Mouse (Mus musculus) CH12.LX (cell line): ENCODE data around the gene Nudc. TPM values are rescaled to one million over a fixed set of nuclear protein-coding genes. Genes with fewer than 3 reads are reported as not detected.

Source experiments
- DNase-seq: peaks from one replicate; pipeline ENCODE4 v3.0.0-alpha.2; 2013; ENCODE audit errors: extremely low read depth
- H3K27ac ChIP-seq: 2 replicates; pipeline ENCODE4 v1.5.1; 2012; ENCODE audit warnings: low read depth, mild to moderate bottlenecking, control low read depth, moderate library complexity; ENCODE audit not compliant: insufficient read depth
- H3K27me3 ChIP-seq: replicated peaks from 2 replicates; pipeline ENCODE3; 2012; ENCODE audit warnings: inconsistent platforms
- H3K36me3 ChIP-seq, 2 experiments: replicated peaks in 1 of 2; 2 replicates each; pipeline versions ENCODE3 to v1.6.1; 2012; ENCODE audit warnings: inconsistent platforms in 1 of 2, low read length in 1 of 2, mild to moderate bottlenecking in 1 of 2, mixed read lengths in 1 of 2, moderate library complexity in 1 of 2; ENCODE audit not compliant: control insufficient read depth in 1 of 2, insufficient read depth in 1 of 2
- H3K4me1 ChIP-seq, 2 experiments: 2 replicates each; pipeline ENCODE4 v1.6.1; 2012; ENCODE audit warnings: inconsistent platforms in 1 of 2, moderate library complexity in 1 of 2; ENCODE audit not compliant: insufficient read depth in 2 of 2, control insufficient read depth in 1 of 2
- H3K4me2 ChIP-seq: 2 replicates; pipeline ENCODE4 v1.6.1; 2012; ENCODE audit warnings: low read depth, mild to moderate bottlenecking, control low read depth; ENCODE audit not compliant: poor library complexity, insufficient read depth, severe bottlenecking
- H3K4me3 ChIP-seq, 3 experiments: fragments of 150-350 bp in 1 of 3; sonication (generic) in 1 of 3; replicated peaks in 1 of 3; 2 replicates each; pipeline versions ENCODE3 to v1.5.1; 2011 to 2012; ENCODE audit warnings: low read depth in 2 of 3, low read length in 2 of 3, mild to moderate bottlenecking in 2 of 3, moderate library complexity in 2 of 3, control low read depth in 1 of 3, improper control_type of control experiment in 1 of 3, inconsistent platforms in 1 of 3, mixed read lengths in 1 of 3; ENCODE audit not compliant: poor library complexity in 1 of 3
- H3K79me2 ChIP-seq: replicated peaks from 2 replicates; pipeline ENCODE4 v1.6.1; 2012; ENCODE audit warnings: mild to moderate bottlenecking, moderate library complexity; ENCODE audit not compliant: control insufficient read depth, poor library complexity, insufficient read depth, severe bottlenecking; ENCODE audit errors: extremely low read depth
- H3K9ac ChIP-seq: 2 replicates; pipeline ENCODE4 v1.6.1; 2012; ENCODE audit warnings: low read depth, mild to moderate bottlenecking, control low read depth, moderate library complexity; ENCODE audit not compliant: insufficient read depth
- H3K9me3 ChIP-seq: replicated peaks from 2 replicates; pipeline ENCODE3; 2012; ENCODE audit warnings: low read length, inconsistent platforms, mixed read lengths
- CHD1 ChIP-seq: IDR thresholded peaks from 2 replicates; pipeline ENCODE4 v1.6.1; 2012; ENCODE audit warnings: low read depth, low read length, improper control_type of control experiment, inconsistent platforms
- E2F4 ChIP-seq: IDR thresholded peaks from 2 replicates; pipeline ENCODE4 v1.6.1; 2011; ENCODE audit warnings: low read depth, low read length, improper control_type of control experiment; ENCODE audit not compliant: insufficient replicate concordance
- ELF1 ChIP-seq: IDR thresholded peaks from 2 replicates; pipeline ENCODE4 v1.6.1; 2014; ENCODE audit warnings: low read depth, mild to moderate bottlenecking, inconsistent platforms, low read length, improper control_type of control experiment
- ETS1 ChIP-seq: conservative IDR thresholded peaks from 2 replicates; pipeline ENCODE4 v1.6.1; 2012; ENCODE audit warnings: low read depth, mild to moderate bottlenecking, inconsistent platforms, low read length, improper control_type of control experiment, moderate library complexity
- IRF4 ChIP-seq: IDR thresholded peaks from 2 replicates; pipeline ENCODE4 v1.6.1; 2014; ENCODE audit warnings: low read depth, mild to moderate bottlenecking, inconsistent platforms, low read length, improper control_type of control experiment
- JUN ChIP-seq: IDR thresholded peaks from 2 replicates; pipeline ENCODE4 v1.6.1; 2011; ENCODE audit warnings: low read depth, mild to moderate bottlenecking, low read length, improper control_type of control experiment, moderate library complexity; ENCODE audit not compliant: insufficient read depth
- JUND ChIP-seq: conservative IDR thresholded peaks from 2 replicates; pipeline ENCODE4 v1.6.1; 2011; ENCODE audit warnings: low read depth, low read length, improper control_type of control experiment
- KAT2A ChIP-seq: IDR thresholded peaks from 2 replicates; pipeline ENCODE4 v1.6.1; 2012; ENCODE audit warnings: low read length, improper control_type of control experiment, inconsistent platforms; ENCODE audit not compliant: insufficient replicate concordance
- MAZ ChIP-seq: IDR thresholded peaks from 2 replicates; pipeline ENCODE4 v1.6.1; 2012; ENCODE audit warnings: low read depth, mild to moderate bottlenecking, inconsistent platforms, low read length, improper control_type of control experiment, moderate library complexity
- MYC ChIP-seq: IDR thresholded peaks from 2 replicates; pipeline ENCODE4 v1.6.1; 2011; ENCODE audit warnings: low read depth, mild to moderate bottlenecking, improper control_type of control experiment, low read length
- NELFE ChIP-seq: IDR thresholded peaks from 2 replicates; pipeline ENCODE4 v1.6.1; 2011; ENCODE audit warnings: low read depth, low read length, improper control_type of control experiment
- NRF1 ChIP-seq: IDR thresholded peaks from 2 replicates; pipeline ENCODE4 v1.6.1; 2014; ENCODE audit warnings: low read depth, mild to moderate bottlenecking, inconsistent platforms, low read length, improper control_type of control experiment, moderate library complexity
- PAX5 ChIP-seq: IDR thresholded peaks from 2 replicates; pipeline ENCODE4 v1.6.1; 2012; ENCODE audit warnings: low read length, inconsistent platforms, mixed read lengths
- POLR2AphosphoS2 ChIP-seq: IDR thresholded peaks from 2 replicates; pipeline ENCODE4 v1.6.1; 2011; ENCODE audit warnings: low read depth, low read length, improper control_type of control experiment
- RCOR1 ChIP-seq: conservative IDR thresholded peaks from 2 replicates; pipeline ENCODE4 v1.6.1; 2012; ENCODE audit warnings: low read depth, mild to moderate bottlenecking, inconsistent platforms, low read length, improper control_type of control experiment
- SIN3A ChIP-seq: IDR thresholded peaks from 2 replicates; pipeline ENCODE4 v1.6.1; 2012; ENCODE audit warnings: low read length, improper control_type of control experiment, inconsistent platforms
- UBTF ChIP-seq: IDR thresholded peaks from 2 replicates; pipeline ENCODE4 v1.6.1; 2012; ENCODE audit warnings: low read depth, mild to moderate bottlenecking, inconsistent platforms, low read length, improper control_type of control experiment, moderate library complexity
- USF1 ChIP-seq: IDR thresholded peaks from 2 replicates; pipeline ENCODE4 v1.6.1; 2014; ENCODE audit warnings: low read depth, mild to moderate bottlenecking, inconsistent platforms, low read length, improper control_type of control experiment
- ZC3H11A ChIP-seq: IDR thresholded peaks from 2 replicates; pipeline ENCODE4 v1.6.1; 2012; ENCODE audit warnings: low read depth, mild to moderate bottlenecking, inconsistent platforms, low read length, improper control_type of control experiment
- dilution Hi-C: fragments of 300-500 bp; cut with MboI; formaldehyde crosslinking; loops from 2 replicates; pipeline ENCODE4 v1.14.3; 2020; ENCODE audit warnings: low sequenced_read_pairs; ENCODE audit not compliant: extremely low pct_unique_long_range_greater_than_20kb, extremely low pct_ligation_motif_present
- in situ Hi-C: fragments of 300-500 bp; cut with MboI; formaldehyde crosslinking; loops from 3 replicates; pipeline ENCODE4 v1.14.3; 2019; ENCODE audit warnings: low sequenced_read_pairs, low pct_ligation_motif_present, low pct_unique_long_range_greater_than_20kb, mixed read lengths
- polyA plus RNA-seq: library from polyadenylated mRNA; unstranded; fragments of >175 nt; gene quantifications from 2 replicates; pipeline ENCODE4 v1.2.1, GENCODE M21; 2012; ENCODE audit warnings: low read depth; ENCODE audit not compliant: insufficient read length
- total RNA-seq, 2 experiments: library from RNA; depleted of rRNA; stranded (reverse); fragments of 300-350 nt in 1 of 2; fragments of >200 nt in 1 of 2; gene quantifications; 2 replicates each; pipeline ENCODE4 v1.2.3; 2012 to 2014

Gene Nudc
- total and polyA plus RNA-seq, 3 experiments: 199 to 718 (median 408) TPM

- Histone ChIP-seq H3K4me1 (peaks cover 0 to 11% of the 10 kb centered on the region in 2 experiments; a peak in 2 of 4 replicates), H3K4me2 (no peak overlapping the region)
- no peak for DNase-seq
- TF ChIP-seq IRF4: no peak
- no peak for TF ChIP-seq CHD1
- TF ChIP-seq MYC: no peak
- TF ChIP-seq KAT2A: no peak
- TF ChIP-seq MAZ: no peak
- TF ChIP-seq, all 38 proteins: peak for 0
- dilution Hi-C loops (no loop called here), in situ Hi-C loops (no loop called here)
- H3K9me3 ChIP-seq: no peaks in the 10 kb centered on the region
- no peak overlapping the region for H3K4me3 ChIP-seq
- no peak overlapping the region for H3K27ac ChIP-seq
- H3K27me3 ChIP-seq: peaks cover 85% of the 10 kb centered on the region
- no peaks in the 10 kb centered on the region for H3K36me3 ChIP-seq
- H3K9ac ChIP-seq: no peak overlapping the region
- no peaks in the 10 kb centered on the region for H3K79me2 ChIP-seq
Measured at GRCm38 (mm10) chr4:133495711-133496110, 50.1 kb downstream of the Nudc start.

DNA sequence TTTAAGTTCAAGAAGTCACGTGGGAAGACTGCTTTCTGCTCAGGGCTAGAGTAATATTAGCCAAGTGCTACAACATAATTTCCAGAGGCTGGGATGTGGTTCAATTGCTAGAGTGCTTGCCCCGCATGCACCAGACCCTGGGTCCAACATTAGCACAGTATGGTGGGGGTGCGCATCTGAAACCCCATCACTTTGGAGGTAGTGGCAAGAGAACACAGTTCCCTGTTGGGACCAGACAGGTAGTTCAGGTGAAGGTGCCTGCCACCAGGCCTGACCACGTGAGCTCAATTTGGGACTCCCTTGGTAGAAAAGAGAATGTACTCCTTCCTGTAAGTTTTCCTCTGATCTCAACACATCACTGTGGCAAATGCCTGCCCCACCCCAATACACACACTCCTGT lies 50.9 kb downstream of the Nudc start:
- Histone ChIP-seq H3K9me3 (no peaks in the 10 kb centered on the region), H3K36me3 (no peaks in the 10 kb centered on the region), H3K4me1 (peaks cover 0 to 11% of the 10 kb centered on the region in 2 experiments; a peak in 2 of 4 replicates), H3K4me3 (no peak overlapping the region), H3K4me2 (no peak overlapping the region), H3K27me3 (peaks cover 79% of the 10 kb centered on the region), H3K79me2 (no peaks in the 10 kb centered on the region), H3K9ac (no peak overlapping the region), H3K27ac (no peak overlapping the region)
- DNase-seq: no peak
- in situ Hi-C loops: no loop called here
- TF ChIP-seq NRF1 (no peak), RCOR1 (no peak), JUND (no peak), ZC3H11A (no peak), POLR2AphosphoS2 (no peak), SIN3A (no peak), JUN (no peak), USF1 (no peak), PAX5 (no peak), ELF1 (no peak), E2F4 (no peak), IRF4 (no peak), UBTF (no peak), NELFE (no peak), CHD1 (no peak), ETS1 (no peak)
- dilution Hi-C loops: no loop called here
